Mouse (Mus musculus): ENCODE results near the gene Mcu.

Gene Mcu

GRCm38 (mm10) chr10:59424453-59424852 is 192.0 kb downstream of the Mcu start:
- DNase-seq: peak; percentile 40

- DNase-seq: peak; percentile 53
These were observed 197.0 kb downstream of the Mcu start for GRCm38 (mm10) chr10:59419516-59419915.

GRCm38 (mm10) chr10:59416623-59417022 is 199.9 kb downstream of the Mcu start:
- DNase-seq: peak; percentile 84

GRCm38 (mm10) chr10:59413711-59414110 is 202.8 kb downstream of the Mcu start:
- no peak for DNase-seq

GRCm38 (mm10) chr10:59410264-59410663 is 206.2 kb downstream of the Mcu start:
- peak; percentile 64 for DNase-seq

- DNase-seq: no peak
These were observed 208.0 kb downstream of the Mcu start for GRCm38 (mm10) chr10:59408499-59408898.

GRCm38 (mm10) chr10:59403793-59404149 is 212.7 kb downstream of the Mcu start:
- DNase-seq: peak; percentile 79

- peak; percentile 86 for DNase-seq
These were observed 213.3 kb downstream of the Mcu start, which contains the start of gene Pla2g12b for GRCm38 (mm10) chr10:59402899-59403792. Gene Pla2g12b (plus strand): TSS chr10:59403660.
